Mouse (Mus musculus): ENCODE data around the gene Thy1. TPM values are rescaled to one million over a fixed set of nuclear protein-coding genes. Genes with fewer than 3 reads are reported as not detected.

Thy1 gene
- polyA plus RNA-seq, 1 experiment from 2014 or later, result 0.39 TPM

GRCm38 (mm10) chr9:44083392-44084121 lies 40.4 kb downstream of the Thy1 start:
- Histone ChIP-seq H3K27ac (ENCODE audit: low read depth) (no peak overlapping the region), H3K4me3 (ENCODE audit: low read depth, low read length) (peak overlapping the region; percentile 61), H3K27me3 (ENCODE audit: insufficient read depth, low read length) (peaks cover 14% of the 10 kb centered on the region; the same call in 1 of the 2 replicates), H3K9ac (replicated peaks) (no peak overlapping the region), H3K36me3 (replicated peaks; ENCODE audit: insufficient read depth, low read length) (no peaks in the 10 kb centered on the region), H3K9me3 (ENCODE audit: low read length) (no peaks in the 10 kb centered on the region), H3K4me2 (ENCODE audit: low read depth, low read length) (peak overlapping the region; percentile 95), H3K4me1 (ENCODE audit: insufficient read depth) (peaks cover 52% of the 10 kb centered on the region)
- DNase-seq (no peak), ATAC-seq (no peak)
- TF ChIP-seq CTCF (IDR thresholded peaks at IDR 0.05; ENCODE audit: low read depth) (no peak), EP300 (IDR thresholded peaks at IDR 0.05; ENCODE audit: low read depth) (no peak)
- 8% methylated on average over 23 of the region's 23 CpGs for WGBS (ENCODE audit: insufficient replicate concordance)

GRCm38 (mm10) chr9:44084236-44084635 lies 41.1 kb downstream of the Thy1 start:
- 1% methylated on average over 14 of the region's 14 CpGs for WGBS (ENCODE audit: insufficient replicate concordance)
- no peak overlapping the region for H3K27ac ChIP-seq (ENCODE audit: low read depth)
- no peak for DNase-seq
- H3K9me3 ChIP-seq (ENCODE audit: low read length), result no peaks in the 10 kb centered on the region
- ATAC-seq, result no peak
- H3K4me2 ChIP-seq (ENCODE audit: low read depth, low read length), result peak overlapping the region; percentile 95
- H3K4me1 ChIP-seq (ENCODE audit: insufficient read depth), result peaks cover 47% of the 10 kb centered on the region
- no peak overlapping the region; the same call in 1 of the 2 replicates for H3K9ac ChIP-seq (replicated peaks)
- no peak for TF ChIP-seq CTCF (IDR thresholded peaks at IDR 0.05; ENCODE audit: low read depth)
- no peaks in the 10 kb centered on the region for H3K36me3 ChIP-seq (replicated peaks; ENCODE audit: insufficient read depth, low read length)
- H3K27me3 ChIP-seq (ENCODE audit: insufficient read depth, low read length), result peaks cover 14% of the 10 kb centered on the region; the same call in 1 of the 2 replicates
- peak overlapping the region; percentile 61 for H3K4me3 ChIP-seq (ENCODE audit: low read depth, low read length)

GRCm38 (mm10) chr9:44084659-44085229 lies 41.6 kb downstream of the Thy1 start:
- Histone ChIP-seq H3K4me2 (ENCODE audit: low read depth, low read length) (peak overlapping the region; percentile 95), H3K27ac (ENCODE audit: low read depth) (no peak overlapping the region), H3K36me3 (replicated peaks; ENCODE audit: insufficient read depth, low read length) (no peaks in the 10 kb centered on the region), H3K27me3 (ENCODE audit: insufficient read depth, low read length) (peaks cover 14% of the 10 kb centered on the region; the same call in 1 of the 2 replicates), H3K4me1 (ENCODE audit: insufficient read depth) (peaks cover 47% of the 10 kb centered on the region), H3K4me3 (ENCODE audit: low read depth, low read length) (peak overlapping the region; percentile 61), H3K9ac (replicated peaks) (peak overlapping the region; percentile 61), H3K9me3 (ENCODE audit: low read length) (no peaks in the 10 kb centered on the region)
- TF ChIP-seq CTCF (IDR thresholded peaks at IDR 0.05; ENCODE audit: low read depth) (no peak), EP300 (IDR thresholded peaks at IDR 0.05; ENCODE audit: low read depth) (no peak)
- peak; percentile 91 for ATAC-seq
- WGBS (ENCODE audit: insufficient replicate concordance), result under 1% methylated on average over 52 of the region's 62 CpGs
- DNase-seq, result peak; percentile 97

DNA sequence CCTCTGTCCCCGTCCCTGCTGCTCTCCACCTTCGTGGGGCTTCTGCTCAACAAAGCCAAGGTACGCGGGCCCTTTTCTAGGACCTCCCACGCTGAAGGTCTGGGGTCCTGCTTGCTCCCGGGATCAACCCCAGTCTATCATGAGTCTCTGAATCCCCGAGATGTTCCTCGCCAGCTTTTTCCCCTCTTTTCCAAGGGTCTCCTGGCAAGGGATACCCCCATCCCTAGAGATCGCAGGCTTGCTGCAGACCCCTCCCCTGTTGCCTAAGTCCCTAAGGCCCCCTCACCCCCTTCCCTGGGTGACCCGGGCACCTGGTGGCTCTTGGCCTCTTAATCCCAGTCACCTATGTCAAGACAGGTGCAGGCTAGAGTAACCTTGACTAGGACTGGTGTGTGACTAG lies 42.1 kb downstream of the Thy1 start:
- ATAC-seq (peak; percentile 18), DNase-seq (no peak)
- H3K4me2 ChIP-seq (ENCODE audit: low read depth, low read length), result peak overlapping the region; percentile 95
- TF ChIP-seq CTCF (IDR thresholded peaks at IDR 0.05; ENCODE audit: low read depth) (no peak), EP300 (IDR thresholded peaks at IDR 0.05; ENCODE audit: low read depth) (no peak)
- 12% methylated on average over 10 of the region's 10 CpGs for WGBS (ENCODE audit: insufficient replicate concordance)
- peaks cover 14% of the 10 kb centered on the region; the same call in 1 of the 2 replicates for H3K27me3 ChIP-seq (ENCODE audit: insufficient read depth, low read length)
- H3K36me3 ChIP-seq (replicated peaks; ENCODE audit: insufficient read depth, low read length), result no peaks in the 10 kb centered on the region
- no peaks in the 10 kb centered on the region for H3K9me3 ChIP-seq (ENCODE audit: low read length)
- peaks cover 47% of the 10 kb centered on the region for H3K4me1 ChIP-seq (ENCODE audit: insufficient read depth)
- no peak overlapping the region for H3K27ac ChIP-seq (ENCODE audit: low read depth)
- H3K9ac ChIP-seq (replicated peaks), result peak overlapping the region; percentile 61
- peak overlapping the region; percentile 61 for H3K4me3 ChIP-seq (ENCODE audit: low read depth, low read length)

DNA sequence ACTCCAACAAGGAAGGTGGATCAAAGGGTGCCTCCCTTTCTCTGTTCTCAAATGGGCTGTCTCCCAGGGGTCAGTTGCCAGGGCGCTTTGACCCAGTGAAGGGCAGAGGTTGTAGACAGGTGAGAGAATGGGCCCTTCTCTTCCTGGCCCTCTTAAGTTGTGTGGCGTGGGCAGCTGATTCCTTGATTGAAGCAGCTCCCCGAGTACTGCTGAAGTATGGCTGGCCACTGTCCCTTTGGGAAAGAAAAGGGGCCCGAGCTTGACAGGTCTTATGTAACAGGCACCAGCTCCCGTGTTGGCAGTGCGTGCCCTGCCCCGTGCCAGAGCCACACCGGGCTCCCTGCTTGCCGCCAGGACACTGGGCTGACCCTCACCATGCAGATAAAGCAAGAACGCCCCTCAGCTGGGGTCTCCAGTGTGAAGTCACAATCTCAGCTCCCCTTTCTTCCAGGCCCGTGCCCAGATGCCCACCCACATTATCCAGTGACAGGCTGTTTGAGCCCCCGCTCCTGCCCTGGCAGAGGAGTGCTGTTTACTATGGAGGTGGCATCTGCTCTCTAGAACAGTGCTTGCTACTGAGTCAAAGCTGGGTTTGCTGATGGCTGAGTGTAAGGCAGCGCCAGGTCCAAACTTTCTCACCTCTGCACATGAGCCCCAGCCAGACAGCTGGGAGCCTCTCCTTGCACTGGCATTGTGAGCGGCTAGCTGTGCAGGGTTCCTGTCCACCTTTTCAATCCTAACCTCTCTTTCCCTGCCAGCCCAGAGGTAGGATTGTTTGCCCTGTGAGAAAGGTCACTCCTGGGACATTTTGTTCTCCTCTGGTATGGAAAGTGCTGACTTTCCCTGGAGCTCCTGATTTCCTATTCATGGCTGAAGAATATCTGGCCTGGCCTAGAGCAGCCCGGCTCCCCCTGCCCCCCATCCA lies 42.8 kb downstream of the Thy1 start:
- no peak for ATAC-seq
- 0 out of 2 replicates have a peak overlapping the region, but pooled peaks have one; percentile 11 for H3K9ac ChIP-seq (replicated peaks)
- WGBS (ENCODE audit: insufficient replicate concordance), result 68% methylated on average over 15 of the region's 15 CpGs
- no peak overlapping the region for H3K27ac ChIP-seq (ENCODE audit: low read depth)
- H3K36me3 ChIP-seq (replicated peaks; ENCODE audit: insufficient read depth, low read length), result no peaks in the 10 kb centered on the region
- 0 out of 2 replicates have a peak overlapping the region, but pooled peaks have one; percentile 61 for H3K4me3 ChIP-seq (ENCODE audit: low read depth, low read length)
- DNase-seq, result no peak
- peaks cover 47% of the 10 kb centered on the region for H3K4me1 ChIP-seq (ENCODE audit: insufficient read depth)
- H3K4me2 ChIP-seq (ENCODE audit: low read depth, low read length), result peak overlapping the region; percentile 95
- TF ChIP-seq CTCF (IDR thresholded peaks at IDR 0.05; ENCODE audit: low read depth) (no peak), EP300 (IDR thresholded peaks at IDR 0.05; ENCODE audit: low read depth) (no peak)
- no peaks in the 10 kb centered on the region for H3K9me3 ChIP-seq (ENCODE audit: low read length)
- H3K27me3 ChIP-seq (ENCODE audit: insufficient read depth, low read length), result peaks cover 14% of the 10 kb centered on the region; the same call in 1 of the 2 replicates
